Mouse (Mus musculus) frontal cortex, postnatal 14 days (tissue): ENCODE data around the gene H2-Q4.
"Not testable (repeated sequence)": the region's sequence is repeated elsewhere in the genome, so short reads cannot be mapped to it uniquely, and the experiment has no call there.

Experiments
- DNase-seq, 2 experiments: peaks; one replicate each; pipeline ENCODE4 v3.0.0; 2022; ENCODE audit warnings: low spot score in 2 of 2

H2-Q4 gene

DNA sequence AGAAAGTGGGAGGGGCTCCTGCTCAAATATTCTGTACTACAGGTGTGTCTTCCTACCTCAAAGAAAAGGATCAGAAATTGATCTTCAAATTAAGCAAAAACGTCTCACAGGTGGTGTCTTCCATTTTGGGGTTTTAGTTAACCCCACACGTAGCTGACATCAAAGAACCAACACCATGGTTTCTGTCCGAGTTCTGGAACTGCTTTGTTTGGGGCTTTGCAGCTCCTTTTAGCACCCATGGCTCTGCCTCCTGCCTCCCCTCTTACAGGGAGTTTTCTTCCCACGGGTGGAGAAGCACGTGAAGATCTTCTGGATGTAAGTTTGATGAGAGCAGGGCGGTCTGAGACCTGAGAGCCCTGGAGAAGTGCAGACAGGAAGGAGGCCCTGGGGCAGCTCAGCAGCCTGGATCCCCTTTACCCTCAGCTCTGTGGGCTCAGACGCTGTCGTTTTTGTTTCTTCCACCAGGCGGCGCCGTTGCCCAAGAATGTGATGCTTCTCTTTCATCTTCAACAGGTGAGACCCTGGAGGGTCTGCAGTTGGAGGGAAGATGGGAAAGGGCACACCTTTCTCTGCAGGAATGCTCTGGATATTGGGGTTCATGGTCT, 40.9 kb downstream of the H2-Q4 start:
- DNase-seq, result not testable (repeated sequence)

DNA sequence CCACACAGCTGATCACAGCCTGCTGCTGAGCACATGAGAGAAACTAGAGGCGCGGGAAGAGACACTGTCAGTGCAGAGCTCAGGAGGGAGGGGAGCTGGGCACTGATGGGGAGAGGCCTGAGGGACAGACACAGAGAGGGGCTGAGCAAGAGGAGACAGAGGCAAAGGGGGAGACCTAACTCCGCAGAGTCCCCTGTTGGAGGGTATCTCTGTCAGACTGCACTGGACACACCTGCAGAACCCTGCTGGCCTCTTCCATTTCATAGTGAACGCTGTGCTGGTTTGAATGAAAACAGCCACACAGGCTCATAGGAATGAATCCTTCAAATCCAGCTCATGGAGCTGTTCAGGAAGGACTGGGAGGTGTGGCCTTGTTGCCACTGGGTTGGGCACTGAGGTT, 41.9 kb downstream of the H2-Q4 start:
- DNase-seq, result not testable (repeated sequence)

DNA sequence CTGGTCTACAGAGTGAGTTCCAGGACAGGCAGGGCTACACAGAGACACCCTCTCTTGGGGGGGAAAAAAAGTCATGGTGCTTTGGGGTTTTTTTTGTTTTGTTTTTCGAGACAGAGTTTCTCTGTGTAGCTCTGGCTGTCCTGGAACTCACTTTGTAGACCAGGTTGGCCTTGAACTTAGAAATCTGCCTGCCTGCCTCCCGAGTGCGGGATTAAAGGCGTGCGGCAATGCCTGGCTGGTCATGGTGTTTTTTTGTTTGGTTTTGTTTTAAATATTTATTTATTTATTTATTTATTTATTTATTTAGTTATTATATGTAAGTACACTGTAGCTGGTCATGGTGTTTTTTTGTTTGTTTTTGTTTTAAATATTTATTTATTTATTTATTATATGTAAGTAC, 42.9 kb downstream of the H2-Q4 start:
- not testable (repeated sequence) for DNase-seq

DNA sequence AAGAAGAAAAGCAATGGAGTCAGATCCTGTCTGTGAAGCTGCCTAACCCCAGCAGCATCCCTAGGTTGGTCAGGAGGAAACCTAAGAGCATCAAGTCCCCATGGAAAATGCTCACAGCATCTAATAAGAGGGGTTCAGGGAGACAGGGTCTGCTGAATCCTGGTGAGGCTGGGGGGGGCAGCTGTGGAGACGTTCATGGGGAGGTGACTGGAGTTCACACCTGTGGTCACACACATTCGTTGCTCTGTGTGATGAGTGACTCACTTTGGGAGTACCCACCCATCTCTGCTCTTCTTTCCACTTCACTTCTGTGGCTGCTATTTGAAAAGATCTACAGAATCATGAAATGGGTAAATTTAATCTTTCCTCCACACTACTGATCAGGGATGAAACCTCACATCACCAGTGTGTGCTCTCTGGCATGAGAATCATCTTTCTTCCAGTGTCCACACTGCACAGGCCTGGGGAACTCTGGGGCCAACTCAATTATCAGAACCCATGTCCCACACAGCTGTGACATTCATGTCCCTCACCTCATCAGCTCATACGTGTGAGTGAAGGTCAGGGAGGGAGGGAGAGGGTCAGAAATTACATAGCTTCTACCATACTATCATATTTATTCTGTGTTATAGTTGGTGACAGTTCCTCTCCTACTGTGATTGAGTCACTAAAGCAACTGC, 43.9 kb downstream of the H2-Q4 start:
- not testable (repeated sequence) for DNase-seq

DNA sequence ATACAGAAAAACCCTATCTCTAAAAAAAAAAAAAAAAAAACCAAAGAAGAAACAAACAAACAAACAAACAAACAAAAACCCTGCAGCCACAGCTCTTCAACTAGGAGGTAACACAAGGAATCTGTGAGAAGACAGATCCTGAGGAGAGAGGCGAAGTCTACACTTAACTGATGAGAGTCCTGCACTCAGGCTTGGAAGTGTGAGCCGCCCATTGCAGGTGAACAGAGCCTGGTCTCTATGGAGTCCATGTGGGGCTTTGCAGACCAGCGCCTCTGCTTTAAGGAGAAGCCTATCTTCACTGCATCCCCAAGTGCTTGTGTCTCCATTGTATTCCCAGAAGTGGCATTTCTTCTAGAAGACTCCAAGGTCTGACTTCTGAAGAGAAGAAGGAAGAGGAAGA, 44.7 kb downstream of the H2-Q4 start:
- DNase-seq, result not testable (repeated sequence)

DNA sequence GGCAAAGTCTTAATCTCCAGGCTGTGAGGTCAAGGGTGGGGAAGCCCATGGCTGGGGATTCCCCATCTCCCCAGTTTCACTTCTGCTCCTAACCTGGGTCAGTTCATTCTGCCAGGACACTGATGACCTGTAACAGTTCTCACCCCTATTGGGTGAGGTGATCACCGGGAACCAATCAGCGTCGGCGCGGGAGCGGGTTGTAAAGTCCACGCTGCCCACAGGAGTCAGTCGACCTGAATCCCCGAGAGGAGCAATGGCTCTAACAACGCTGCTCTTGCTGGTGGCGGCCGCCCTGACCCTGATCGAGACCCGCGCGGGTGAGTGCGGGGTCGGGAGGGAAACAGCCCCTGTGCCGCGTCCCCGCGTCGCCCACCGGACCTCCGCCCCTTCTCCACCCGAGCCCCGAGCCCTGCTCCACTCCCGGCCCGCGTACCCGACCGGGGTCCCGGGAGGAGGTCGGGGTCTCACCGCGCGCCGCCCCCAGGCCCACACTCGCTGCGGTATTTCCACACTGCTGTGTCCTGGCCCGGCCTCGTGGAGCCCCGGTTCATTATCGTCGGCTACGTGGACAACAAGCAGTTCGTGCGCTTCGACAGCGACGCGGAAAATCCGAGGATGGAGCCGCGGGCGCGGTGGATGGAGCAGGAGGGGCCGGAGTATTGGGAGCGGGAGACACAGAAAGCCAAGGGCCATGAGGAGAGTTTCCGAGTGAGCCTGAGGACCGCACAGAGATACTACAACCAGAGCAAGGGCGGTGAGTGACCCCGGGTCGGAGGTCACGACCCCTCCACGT, 45.4 kb downstream of the H2-Q4 start, which contains the start of gene H2-Q6:
TSS of gene H2-Q6 (plus strand) at position 227 of the 793 bp plus-strand sequence.
- not testable (repeated sequence) for DNase-seq

DNA sequence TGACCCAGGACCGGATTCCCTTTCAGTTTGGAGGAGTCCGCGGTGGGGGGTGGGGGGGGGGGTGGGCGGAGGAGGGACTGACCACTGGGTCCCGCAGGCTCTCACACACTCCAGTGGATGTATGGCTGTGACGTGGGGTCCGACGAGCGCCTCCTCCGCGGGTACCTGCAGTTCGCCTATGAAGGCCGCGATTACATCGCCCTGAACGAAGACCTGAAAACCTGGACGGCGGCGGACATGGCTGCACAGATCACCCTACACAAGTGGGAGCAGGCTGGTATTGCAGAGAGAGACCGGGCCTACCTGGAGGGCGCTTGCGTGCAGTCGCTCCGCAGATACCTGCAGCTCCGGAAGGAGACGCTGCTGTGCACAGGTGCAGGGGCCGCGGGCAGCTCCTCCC, 46.1 kb downstream of the H2-Q4 start:
- not testable (repeated sequence) for DNase-seq

DNA sequence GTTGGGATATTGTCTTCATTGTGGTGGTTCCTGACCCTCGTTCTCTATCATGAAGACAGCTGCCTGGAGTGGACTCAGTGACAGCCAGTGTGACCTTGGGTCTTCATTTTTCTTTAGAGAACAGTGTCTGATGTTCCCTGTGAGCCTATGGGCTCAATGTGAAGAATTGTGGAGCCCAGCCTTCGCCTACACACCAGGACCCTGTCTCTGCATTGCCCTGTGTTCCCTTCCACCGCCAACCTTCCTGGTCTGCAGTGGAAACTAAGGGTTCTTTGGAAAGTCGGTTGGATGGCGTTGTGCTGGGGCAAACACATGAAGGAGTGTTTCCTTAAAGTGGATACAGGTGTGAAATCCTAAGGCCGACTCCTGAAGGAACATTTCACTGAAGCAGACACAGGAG, 49.5 kb downstream of the H2-Q4 start:
- not testable (repeated sequence) for DNase-seq

DNA sequence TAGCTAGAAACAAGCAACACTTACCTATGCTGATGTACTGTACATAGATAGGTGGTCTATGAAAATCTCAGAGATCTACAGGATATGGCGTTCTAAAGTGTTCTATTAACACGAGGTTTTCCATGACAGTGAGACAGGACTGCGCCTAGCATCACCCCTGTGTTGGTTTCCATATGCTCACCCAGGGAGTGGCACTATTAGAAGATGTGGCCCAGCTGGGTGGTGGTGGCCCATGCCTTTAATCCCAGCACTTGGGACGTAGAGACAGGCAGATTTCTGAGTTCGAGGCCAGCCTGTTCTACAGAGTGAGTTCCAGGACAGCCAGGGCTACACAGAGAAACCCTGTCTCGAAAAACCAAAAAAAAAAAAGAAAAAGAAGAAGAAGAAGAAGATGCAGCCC, 51.3 kb downstream of the H2-Q4 start:
- DNase-seq, result not testable (repeated sequence)

DNA sequence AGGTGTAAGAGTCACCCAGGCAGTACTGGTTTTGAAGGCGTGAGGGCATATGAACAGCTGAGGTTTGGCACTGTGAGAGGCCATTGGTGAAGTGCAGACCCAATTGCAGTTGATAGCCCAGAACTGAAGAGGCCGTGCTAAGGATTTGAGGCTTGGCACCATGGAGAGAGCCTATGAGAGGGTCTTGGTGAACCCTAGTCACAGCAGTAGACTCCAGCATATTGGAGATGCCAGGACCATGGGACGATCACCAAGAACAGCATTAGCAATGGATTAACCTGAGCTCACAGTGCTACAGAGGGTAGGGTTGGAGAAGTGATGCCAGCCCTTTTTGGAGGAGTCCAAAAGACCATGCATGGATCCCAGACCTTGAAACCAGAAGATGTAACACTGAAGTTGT, 52.8 kb downstream of the H2-Q4 start:
- DNase-seq, result not testable (repeated sequence)

DNA sequence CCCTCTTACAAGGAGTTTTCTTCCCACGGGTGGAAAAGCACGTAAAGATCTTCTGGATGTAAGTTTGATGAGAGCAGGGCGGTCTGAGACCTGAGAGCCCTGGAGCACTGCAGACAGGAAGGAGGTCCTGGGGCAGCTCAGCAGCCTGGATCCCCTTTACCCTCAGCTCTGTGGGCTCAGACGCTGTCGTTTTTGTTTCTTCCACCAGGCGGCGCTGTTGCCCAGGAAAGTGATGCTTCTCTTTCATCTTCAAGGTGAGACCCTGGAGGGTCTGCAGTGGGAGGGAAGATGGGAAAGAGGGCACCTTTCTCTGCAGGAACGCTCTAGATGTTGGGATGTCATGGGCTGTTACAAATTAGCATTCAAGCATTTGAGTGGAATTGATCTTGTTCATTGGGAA, 55.4 kb downstream of the H2-Q4 start:
- not testable (repeated sequence) for DNase-seq
